9 mouse cellular contexts compared by ENCODE assay signal in the genomic region with DNA sequence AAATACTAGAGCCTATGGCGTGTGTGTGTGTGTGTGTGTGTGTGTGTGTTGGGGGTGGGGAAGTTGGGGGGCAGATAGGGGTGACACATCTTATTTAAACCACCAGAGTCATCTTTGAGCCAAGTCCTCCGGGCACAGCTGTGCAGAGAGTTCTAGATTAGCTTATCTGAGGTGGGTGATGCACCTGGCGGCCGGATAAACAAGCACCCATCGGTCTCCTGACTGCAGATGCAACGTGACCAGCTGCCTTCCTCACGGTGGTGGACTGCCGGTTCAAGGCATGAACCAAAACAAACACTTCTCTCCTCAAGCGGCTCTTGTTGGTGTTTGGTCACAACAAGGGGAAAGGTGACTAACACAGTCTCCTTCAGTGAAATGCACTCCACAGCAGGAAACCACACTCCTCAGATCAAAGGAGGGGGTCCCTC. TPM values are rescaled to one million over a fixed set of nuclear protein-coding genes. Genes with fewer than 3 reads are reported as not detected.
DNase-seq lines count a peak whose midpoint lies in the region; ATAC-seq and TF ChIP-seq lines count a peak whose summit lies in the region.
"Had no signal": no experiment of that assay in that cellular context is flagged by ENCODE, and none has a peak within 500 bp of the region (broad histone marks: within the 10 kb centered on the region; RNA-seq: fewer than 3 reads in every experiment).

No protein-coding gene starts in this region.

- DNase-seq in heart, embryonic 10.5 days (ENCODE audit: low spot score): no peak
- DNase-seq in kidney, postnatal 25 days: peak; percentile 47 to 80
- peak; percentile 79 for DNase-seq in thymus, postnatal 25 days
- DNase-seq in cerebellum, postnatal 36 days: no peak
- DNase-seq in layer of hippocampus, adult 2 months (ENCODE audit: low spot score in 2 of 2): no peak
- no peak for DNase-seq in gastrocnemius, postnatal 10 days

- H3K36me3 ChIP-seq in heart, embryonic 10.5 days: no peaks in the 10 kb centered on the region
- H3K36me3 ChIP-seq in heart, embryonic 12.5 days: no peaks in the 10 kb centered on the region
- H3K36me3 ChIP-seq in megakaryocyte, embryonic 14.5 days (replicated peaks; ENCODE audit: low read length): no peaks in the 10 kb centered on the region
- H3K36me3 ChIP-seq: neural tube, embryonic 13.5 days had no signal

- ATAC-seq in heart, embryonic 12.5 days (ENCODE audit: insufficient number of reproducible peaks, low FRiP score): no peak

- H3K4me1 ChIP-seq in heart, embryonic 10.5 days: peaks cover 43% of the 10 kb centered on the region
- H3K4me1 ChIP-seq in heart, embryonic 12.5 days (replicated peaks): peaks cover 45% of the 10 kb centered on the region
- H3K4me1 ChIP-seq in megakaryocyte, embryonic 14.5 days: peaks cover 77% of the 10 kb centered on the region
- H3K4me1 ChIP-seq: neural tube, embryonic 13.5 days had no signal

- no peak overlapping the region for H3K4me2 ChIP-seq in heart, embryonic 12.5 days
- H3K4me2 ChIP-seq: neural tube, embryonic 13.5 days had no signal

- no peaks in the 10 kb centered on the region for H3K9me3 ChIP-seq in heart, embryonic 10.5 days
- no peaks in the 10 kb centered on the region for H3K9me3 ChIP-seq in heart, embryonic 12.5 days (replicated peaks)
- H3K9me3 ChIP-seq in megakaryocyte, embryonic 14.5 days: peaks cover 11% of the 10 kb centered on the region
- H3K9me3 ChIP-seq: neural tube, embryonic 13.5 days had no signal

- TF ChIP-seq CTCF in layer of hippocampus, adult 2 months (conservative IDR thresholded peaks at IDR 0.05): no peak

- WGBS in heart, embryonic 10.5 days: 53% methylated on average over 9 of the region's 9 CpGs
- WGBS in heart, embryonic 12.5 days: 47% methylated on average over 9 of the region's 9 CpGs

- no peak overlapping the region for H3K4me3 ChIP-seq in heart, embryonic 10.5 days
- no peak overlapping the region for H3K4me3 ChIP-seq in heart, embryonic 12.5 days
- H3K4me3 ChIP-seq in megakaryocyte, embryonic 14.5 days (replicated peaks): peak overlapping the region; percentile 79
- no peak overlapping the region for H3K4me3 ChIP-seq in layer of hippocampus, adult 2 months
- H3K4me3 ChIP-seq: neural tube, embryonic 13.5 days had no signal

- no peaks in the 10 kb centered on the region for H3K27me3 ChIP-seq in heart, embryonic 10.5 days (ENCODE audit: insufficient read depth, poor library complexity, severe bottlenecking)
- no peaks in the 10 kb centered on the region for H3K27me3 ChIP-seq in heart, embryonic 12.5 days (replicated peaks)
- no peaks in the 10 kb centered on the region for H3K27me3 ChIP-seq in megakaryocyte, embryonic 14.5 days (replicated peaks)
- H3K27me3 ChIP-seq: neural tube, embryonic 13.5 days had no signal

- no peak overlapping the region for H3K9ac ChIP-seq in heart, embryonic 12.5 days
- H3K9ac ChIP-seq: neural tube, embryonic 13.5 days had no signal

- H3K27ac ChIP-seq in heart, embryonic 10.5 days: peak overlapping the region; percentile 52; the same call in 1 of the 2 replicates
- no peak overlapping the region for H3K27ac ChIP-seq in heart, embryonic 12.5 days (ENCODE audit: poor library complexity, severe bottlenecking)
- H3K27ac ChIP-seq in layer of hippocampus, adult 2 months: no peak overlapping the region
- H3K27ac ChIP-seq: neural tube, embryonic 13.5 days had no signal

RNA-seq across cellular contexts. Expression of a gene that starts 42.8 kb away (rescaled TPM):
- 21.8 and 27.6 TPM in 2 replicates for polyA plus RNA-seq in heart, embryonic 10.5 days (2016; fragmentation: Nextera tagmentation; extraction: Ambion mirVana)
- polyA plus RNA-seq in heart, embryonic 12.5 days (2016; fragmentation: Nextera tagmentation; extraction: Ambion mirVana): 43.0 and 45.6 TPM in 2 replicates
- 55.5 and 57.6 TPM in 2 replicates for polyA plus RNA-seq in megakaryocyte, embryonic 14.5 days (2012; ENCODE audit: insufficient read depth, low replicate concordance)
- 10 to 100 TPM; 68.6 to 73.2 TPM for total RNA-seq in layer of hippocampus, adult 2 months (2021)
- 10 to 100 TPM; 68.2 to 69.3 TPM for total RNA-seq in gastrocnemius, postnatal 10 days (2021)

Comparison
In these comparisons a context has a peak if more than half of its experiments do, and no peak if none do; other contexts are left out.
1. DNase-seq: peak in kidney, postnatal 25 days (2 of 2) and thymus, postnatal 25 days (single experiment); none in heart, embryonic 10.5 days (single experiment), cerebellum, postnatal 36 days (0 of 2), layer of hippocampus, adult 2 months (0 of 2) and gastrocnemius, postnatal 10 days (single experiment).